Mouse (Mus musculus): ENCODE results near the gene Sox4. TPM values are rescaled to one million over a fixed set of nuclear protein-coding genes. Genes with fewer than 3 reads are reported as not detected.

The Sox4 gene
- total and polyA plus RNA-seq, 3 experiments: not detected

- Histone ChIP-seq H3K36me3 (ENCODE audit: control insufficient read depth in 1 of 2, insufficient read depth in 2 of 2, low read length in 2 of 2) (no peaks in the 10 kb centered on the region), H3K4me3 (ENCODE audit: control insufficient read depth in 1 of 2, insufficient read depth in 1 of 2, low read depth in 2 of 2, low read length in 2 of 2) (no peak overlapping the region), H3K9ac (ENCODE audit: control insufficient read depth, low read depth, low read length, poor library complexity, severe bottlenecking) (no peak overlapping the region), H3K27me3 (ENCODE audit: control insufficient read depth in 1 of 2, insufficient read depth in 2 of 2, low read length in 2 of 2) (no peaks in the 10 kb centered on the region), H3K79me2 (ENCODE audit: control insufficient read depth, insufficient read depth, low read length, poor library complexity) (no peaks in the 10 kb centered on the region), H3K27ac (ENCODE audit: control insufficient read depth, low read depth, low read length) (no peak overlapping the region), H3K9me3 (replicated peaks; ENCODE audit: insufficient read depth, low read length) (no peaks in the 10 kb centered on the region), H3K4me1 (ENCODE audit: control insufficient read depth in 1 of 2, insufficient read depth in 2 of 2, low read length in 2 of 2) (no peaks in the 10 kb centered on the region)
- no peak for TF ChIP-seq MXI1 (IDR thresholded peaks at IDR 0.05; ENCODE audit: low read depth, low read length)
- TF ChIP-seq ZKSCAN1 (IDR thresholded peaks at IDR 0.05; ENCODE audit: low read depth, low read length): no peak
- no peak for TF ChIP-seq RAD21 (IDR thresholded peaks at IDR 0.05; ENCODE audit: low read depth, low read length)
- TF ChIP-seq ZC3H11A (IDR thresholded peaks at IDR 0.05; ENCODE audit: low read depth, low read length): no peak
- TF ChIP-seq CHD2 (IDR thresholded peaks at IDR 0.05; ENCODE audit: low read length): no peak
- TF ChIP-seq EP300 (IDR thresholded peaks at IDR 0.05; ENCODE audit: low read depth in 1 of 2, low read length in 2 of 2): no peak
- TF ChIP-seq SIN3A (IDR thresholded peaks at IDR 0.05; ENCODE audit: low read length): no peak
- TF ChIP-seq CHD1 (IDR thresholded peaks at IDR 0.05; ENCODE audit: low read depth, low read length): no peak
- no peak for TF ChIP-seq MAZ (IDR thresholded peaks at IDR 0.05; ENCODE audit: low read depth, low read length)
- TF ChIP-seq MYB (IDR thresholded peaks at IDR 0.05; ENCODE audit: low read depth, low read length): no peak
- TF ChIP-seq NELFE (IDR thresholded peaks at IDR 0.05; ENCODE audit: low read depth, low read length): no peak
- TF ChIP-seq BHLHE40 (IDR thresholded peaks at IDR 0.05; ENCODE audit: borderline replicate concordance, low read depth, low read length): no peak
- no peak for TF ChIP-seq MAFK (IDR thresholded peaks at IDR 0.05; ENCODE audit: borderline replicate concordance, low read depth, low read length)
- no peak for TF ChIP-seq KAT2A (conservative IDR thresholded peaks at IDR 0.05; ENCODE audit: low read depth, low read length)
- no peak for DNase-seq (ENCODE audit: low read depth, low spot score)
Measured at GRCm38 (mm10) chr13:28931266-28931665, 22.2 kb downstream of the Sox4 start.

GRCm38 (mm10) chr13:28930364-28930763, 23.1 kb downstream of the Sox4 start:
- no peaks in the 10 kb centered on the region for H3K36me3 ChIP-seq (ENCODE audit: control insufficient read depth in 1 of 2, insufficient read depth in 2 of 2, low read length in 2 of 2)
- TF ChIP-seq NELFE (IDR thresholded peaks at IDR 0.05; ENCODE audit: low read depth, low read length) (no peak), MYB (IDR thresholded peaks at IDR 0.05; ENCODE audit: low read depth, low read length) (no peak), KAT2A (conservative IDR thresholded peaks at IDR 0.05; ENCODE audit: low read depth, low read length) (no peak), CHD2 (IDR thresholded peaks at IDR 0.05; ENCODE audit: low read length) (no peak), CTCF (IDR thresholded peaks at IDR 0.05 in 2 of 3, conservative IDR thresholded peaks at IDR 0.05 in 1 of 3; ENCODE audit: control insufficient read depth in 1 of 3, insufficient read depth in 1 of 3, low read depth in 2 of 3, low read length in 3 of 3, poor library complexity in 1 of 3, severe bottlenecking in 1 of 3) (no peak), USF1 (IDR thresholded peaks at IDR 0.05; ENCODE audit: low read depth, low read length) (no peak)
- no peak overlapping the region for H3K27ac ChIP-seq (ENCODE audit: control insufficient read depth, low read depth, low read length)
- no peaks in the 10 kb centered on the region for H3K27me3 ChIP-seq (ENCODE audit: control insufficient read depth in 1 of 2, insufficient read depth in 2 of 2, low read length in 2 of 2)
- H3K4me1 ChIP-seq (ENCODE audit: control insufficient read depth in 1 of 2, insufficient read depth in 2 of 2, low read length in 2 of 2): no peaks in the 10 kb centered on the region
- no peaks in the 10 kb centered on the region for H3K9me3 ChIP-seq (replicated peaks; ENCODE audit: insufficient read depth, low read length)
- no peak overlapping the region for H3K4me3 ChIP-seq (ENCODE audit: control insufficient read depth in 1 of 2, insufficient read depth in 1 of 2, low read depth in 2 of 2, low read length in 2 of 2)
- no peaks in the 10 kb centered on the region for H3K79me2 ChIP-seq (ENCODE audit: control insufficient read depth, insufficient read depth, low read length, poor library complexity)
- no peak for DNase-seq (ENCODE audit: low read depth, low spot score)
- no peak overlapping the region for H3K9ac ChIP-seq (ENCODE audit: control insufficient read depth, low read depth, low read length, poor library complexity, severe bottlenecking)
